Mouse (Mus musculus) kidney, adult 2 months (tissue): ENCODE measurements around the gene Cers5.

Source experiments
- CTCF ChIP-seq: fragments of 200-500 bp; conservative IDR thresholded peaks from 2 replicates; pipeline ENCODE4 v1.5.1; 2011; ENCODE audit warnings: low read depth, mild to moderate bottlenecking, control low read depth, low read length, moderate library complexity, mixed read lengths; ENCODE audit not compliant: insufficient read depth, insufficient read length
- POLR2A ChIP-seq: fragments of 200-500 bp; IDR thresholded peaks from one replicate; pipeline ENCODE4 v1.6.1; 2011; ENCODE audit warnings: low read depth, low read length, control low read depth

- TF ChIP-seq CTCF (no peak), POLR2A (no peak)
Measured at GRCm38 (mm10) chr15:99698533-99699085, 74.1 kb downstream of the Cers5 start.
